8 mouse cellular contexts compared by ENCODE assay signal in the genomic region with DNA sequence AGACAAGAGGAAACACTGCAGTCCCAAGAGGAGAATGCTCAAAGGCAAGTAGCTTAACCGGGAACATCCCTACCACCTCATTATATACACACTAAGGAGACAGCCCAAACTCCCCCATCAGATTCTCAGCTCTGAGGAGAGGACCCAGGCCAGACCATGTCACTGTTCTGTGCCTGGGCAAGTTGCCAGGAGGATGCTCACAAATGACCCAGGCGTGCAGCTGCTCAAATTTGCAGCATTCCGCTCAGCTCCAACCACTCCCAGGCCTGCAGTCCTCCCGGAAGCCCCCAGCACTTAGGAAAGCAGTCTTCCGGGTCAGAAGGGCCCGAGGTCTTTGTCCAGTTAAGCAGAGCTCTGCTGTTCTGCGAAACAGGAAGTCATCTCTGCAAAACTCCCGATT. TPM values are rescaled to one million over a fixed set of nuclear protein-coding genes. Genes with fewer than 3 reads are reported as not detected.
A peak's percentile ranks its signal among the peaks of the same experiment; 100 is the strongest.
DNase-seq lines count a peak whose midpoint lies in the region; ATAC-seq lines count a peak whose summit lies in the region.

No protein-coding gene starts in this region.

- no peak overlapping the region for H3K4me2 ChIP-seq in midbrain, embryonic 11.5 days

- WGBS in midbrain, embryonic 11.5 days = 68% methylated on average over 8 of the region's 8 CpGs

- no peaks in the 10 kb centered on the region for H3K4me1 ChIP-seq in midbrain, embryonic 11.5 days (ENCODE audit: control insufficient read depth, insufficient read depth, low read length)

- no peaks in the 10 kb centered on the region for H3K27me3 ChIP-seq in midbrain, embryonic 11.5 days (ENCODE audit: control insufficient read depth, insufficient read depth, low read length)

- H3K4me3 ChIP-seq in midbrain, embryonic 11.5 days (ENCODE audit: low read depth, low read length) = no peak overlapping the region

- H3K27ac ChIP-seq in midbrain, embryonic 11.5 days (ENCODE audit: low read depth, low read length) = no peak overlapping the region

- DNase-seq in adrenal gland, adult (ENCODE audit: inconsistent age in 2 of 2, low spot score in 1 of 2) = peak; percentile 64 to 72
- no peak for DNase-seq in adrenal gland, postnatal 4 days (ENCODE audit: low spot score in 2 of 2)
- DNase-seq in right cerebral cortex, postnatal 14 days = peak; percentile 33
- DNase-seq in right cerebral cortex, postnatal 36 days (ENCODE audit: low spot score in 2 of 2) = no peak
- peak; percentile 31 for DNase-seq in kidney, adult 18-20 months
- DNase-seq in lung, postnatal 36 days = peak; percentile 59
- no peak for DNase-seq in urinary bladder, postnatal 10 days (ENCODE audit: low spot score)
- no peak for DNase-seq in midbrain, embryonic 11.5 days (ENCODE audit: low spot score, missing footprints)

- H3K36me3 ChIP-seq in midbrain, embryonic 11.5 days (ENCODE audit: control insufficient read depth, insufficient read depth, low read length) = no peaks in the 10 kb centered on the region

- H3K9ac ChIP-seq in midbrain, embryonic 11.5 days (ENCODE audit: low read length) = no peak overlapping the region

- ATAC-seq in midbrain, embryonic 11.5 days (ENCODE audit: low FRiP score) = no peak

- H3K9me3 ChIP-seq in midbrain, embryonic 11.5 days (ENCODE audit: control insufficient read depth, low read length) = no peaks in the 10 kb centered on the region

RNA-seq across cellular contexts. Expression of a gene that starts 31.6 kb away (rescaled TPM):
- total RNA-seq in adrenal gland, postnatal 4 days (2021) = 100 to 1,000 TPM; 142 to 152 TPM
- 40.4 and 43.5 TPM in 2 replicates for polyA plus RNA-seq in midbrain, embryonic 11.5 days (2014; fragmentation: Nextera tagmentation; extraction: Ambion mirVana)

Comparison
In these comparisons a context has a peak if more than half of its experiments do, and no peak if none do; other contexts are left out.
1. DNase-seq: peak in adrenal gland, adult (2 of 2), right cerebral cortex, postnatal 14 days (single experiment), kidney, adult 18-20 months (single experiment) and lung, postnatal 36 days (single experiment); none in adrenal gland, postnatal 4 days (0 of 2), right cerebral cortex, postnatal 36 days (0 of 2), urinary bladder, postnatal 10 days (single experiment) and midbrain, embryonic 11.5 days (single experiment).